Mouse (Mus musculus) liver, postnatal 0 days (tissue): ENCODE data around the gene Rai1. TPM values are rescaled to one million over a fixed set of nuclear protein-coding genes. Genes with fewer than 3 reads are reported as not detected.
A peak's percentile ranks its signal among the peaks of the same experiment; 100 is the strongest.

Experiments used
- ATAC-seq: fragments of 200-750 bp; cut with Nextera tagmentation; 2 replicates; pipeline ENCODE4 v1.8.0; 2017; ENCODE audit warnings: mild to moderate bottlenecking, moderate library complexity
- DNase-seq: peaks from one replicate; pipeline ENCODE4 v3.0.0-alpha.2; 2016
- H3K27ac ChIP-seq: fragments of 300-500 bp; sonication (generic); 2 replicates; pipeline ENCODE4 v1.5.1; 2014; ENCODE audit warnings: antibody characterized with exemption, moderate library complexity, mild to moderate bottlenecking, low read depth
- H3K27me3 ChIP-seq: fragments of 300-500 bp; sonication (generic); 2 replicates; pipeline ENCODE4 v1.6.1; 2014; ENCODE audit warnings: low read length, control low read depth, mixed read lengths; ENCODE audit not compliant: insufficient read depth
- H3K36me3 ChIP-seq: fragments of 300-500 bp; sonication (generic); replicated peaks from 2 replicates; pipeline ENCODE4 v1.6.1; 2014; ENCODE audit warnings: mild to moderate bottlenecking, control low read depth, low read length, moderate library complexity, mixed read lengths; ENCODE audit not compliant: insufficient read depth
- H3K4me1 ChIP-seq: fragments of 300-500 bp; sonication (generic); 2 replicates; pipeline ENCODE4 v1.6.1; 2014; ENCODE audit warnings: antibody characterized with exemption, mild to moderate bottlenecking, control low read depth; ENCODE audit not compliant: insufficient read depth
- H3K4me2 ChIP-seq: fragments of 300-500 bp; sonication (generic); 2 replicates; pipeline ENCODE4 v1.6.1; 2014; ENCODE audit warnings: low read depth, mild to moderate bottlenecking, low read length, moderate library complexity, mixed read lengths
- H3K4me3 ChIP-seq: fragments of 300-500 bp; sonication (generic); 2 replicates; pipeline ENCODE4 v1.5.1; 2014; ENCODE audit warnings: low read depth, low read length
- H3K9ac ChIP-seq: fragments of 300-500 bp; sonication (generic); replicated peaks from 2 replicates; pipeline ENCODE4 v1.6.1; 2014; ENCODE audit warnings: mild to moderate bottlenecking, moderate library complexity
- H3K9me3 ChIP-seq: fragments of 300-500 bp; sonication (generic); 2 replicates; pipeline ENCODE4 v1.6.1; 2016; ENCODE audit warnings: mild to moderate bottlenecking, control low read depth, low read length, mixed read lengths
- CTCF ChIP-seq: sonication (generic); IDR thresholded peaks from 2 replicates; pipeline ENCODE4 v1.5.1; 2016; ENCODE audit warnings: antibody characterized with exemption, low read depth
- EP300 ChIP-seq: IDR thresholded peaks from 2 replicates; pipeline ENCODE4 v1.6.1; 2016; ENCODE audit warnings: antibody characterized with exemption, low read depth, mild to moderate bottlenecking
- WGBS: fragments of 180-500 bp; shearing (Covaris S2); extraction: QIAGEN DNeasy Blood & Tissue Kit; methylation state at CpG from one replicate; pipeline ENCODE4 v1.1.7; 2014; ENCODE audit not compliant: insufficient replicate concordance; 5-methylcytosine and 5-hydroxymethylcytosine counted together
- polyA plus RNA-seq: library from polyadenylated mRNA; unstranded; fragments of >200 nt; fragmentation: Nextera tagmentation; extraction: Ambion mirVana; gene quantifications from 2 replicates; pipeline ENCODE4 v1.2.1, GENCODE M21; 2015

Gene Rai1
- polyA plus RNA-seq, 1 experiment from 2014 or later: 4.4 TPM

- H3K9me3 ChIP-seq: no peaks in the 10 kb centered on the region
- no peak overlapping the region for H3K27ac ChIP-seq
- WGBS: 47% methylated on average over 1 of the region's 1 CpGs
- H3K4me1 ChIP-seq: peaks cover 6% of the 10 kb centered on the region; the same call in 1 of the 2 replicates
- H3K36me3 ChIP-seq: no peaks in the 10 kb centered on the region
- DNase-seq (no peak), ATAC-seq (no peak)
- H3K4me3 ChIP-seq: no peak overlapping the region
- no peak overlapping the region for H3K9ac ChIP-seq
- H3K27me3 ChIP-seq: no peaks in the 10 kb centered on the region
- TF ChIP-seq CTCF (no peak), EP300 (no peak)
- H3K4me2 ChIP-seq: no peak overlapping the region
Measured at GRCm38 (mm10) chr11:60065267-60065666, 39.5 kb upstream of the Rai1 start.

GRCm38 (mm10) chr11:60067646-60068045 lies 37.2 kb upstream of the Rai1 start:
- no peak overlapping the region for H3K9ac ChIP-seq
- no peaks in the 10 kb centered on the region for H3K36me3 ChIP-seq
- TF ChIP-seq EP300 (no peak), CTCF (no peak)
- no peaks in the 10 kb centered on the region for H3K9me3 ChIP-seq
- ATAC-seq (no peak), DNase-seq (no peak)
- peaks cover 10% of the 10 kb centered on the region for H3K4me1 ChIP-seq
- no peak overlapping the region for H3K27ac ChIP-seq
- H3K4me3 ChIP-seq: no peak overlapping the region
- H3K27me3 ChIP-seq: no peaks in the 10 kb centered on the region
- 68% methylated on average over 4 of the region's 4 CpGs for whole genome bisulfite sequencing
- H3K4me2 ChIP-seq: no peak overlapping the region

DNA sequence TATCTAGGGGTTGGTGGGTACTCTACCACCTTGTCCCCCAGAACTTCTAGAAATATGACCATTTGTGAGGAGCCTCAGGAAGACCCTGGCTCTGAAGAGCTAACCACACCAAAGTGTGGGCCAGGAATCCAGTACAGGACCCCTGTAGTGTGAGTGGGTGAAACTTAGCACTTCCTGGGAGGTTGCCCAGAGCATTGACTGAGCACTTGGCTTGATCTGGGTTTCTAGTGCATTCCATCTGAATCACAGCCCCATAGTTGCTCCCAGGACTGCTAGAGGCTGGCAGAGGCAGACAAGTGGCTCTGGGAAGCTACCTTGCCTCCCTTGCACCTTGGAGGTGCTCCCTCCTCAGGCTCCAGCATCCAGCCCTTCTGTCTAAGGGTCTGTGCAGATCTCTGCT lies 36.2 kb upstream of the Rai1 start:
- no peaks in the 10 kb centered on the region for H3K27me3 ChIP-seq
- TF ChIP-seq CTCF: no peak
- TF ChIP-seq EP300: no peak
- no peaks in the 10 kb centered on the region for H3K9me3 ChIP-seq
- peaks cover 10% of the 10 kb centered on the region for H3K4me1 ChIP-seq
- H3K4me2 ChIP-seq: no peak overlapping the region
- H3K27ac ChIP-seq: no peak overlapping the region
- DNase-seq (no peak), ATAC-seq (no peak)
- no peak overlapping the region for H3K4me3 ChIP-seq
- no peaks in the 10 kb centered on the region for H3K36me3 ChIP-seq
- no peak overlapping the region for H3K9ac ChIP-seq

DNA sequence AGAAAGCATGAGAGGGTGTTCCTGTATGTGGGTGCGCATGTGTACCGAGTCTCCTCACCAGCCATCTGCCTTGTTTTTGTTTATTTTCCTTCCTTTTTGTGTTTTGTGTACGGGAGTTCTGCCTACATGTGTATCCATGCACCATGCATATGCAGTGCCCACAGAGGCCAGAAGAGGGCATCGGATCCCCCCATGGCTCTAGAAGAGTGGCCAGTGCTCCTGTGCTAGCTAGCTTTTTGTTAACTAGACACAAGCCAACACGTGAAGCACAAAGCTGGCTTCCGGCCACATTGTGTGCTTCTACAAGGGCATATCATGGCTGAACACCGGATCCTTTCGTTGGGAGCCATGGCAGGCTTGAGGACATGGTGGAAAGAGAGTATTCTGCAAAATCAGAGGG lies 34.2 kb upstream of the Rai1 start:
- Histone ChIP-seq H3K9ac (no peak overlapping the region), H3K9me3 (no peaks in the 10 kb centered on the region), H3K36me3 (no peaks in the 10 kb centered on the region), H3K27me3 (no peaks in the 10 kb centered on the region), H3K4me1 (peaks cover 7% of the 10 kb centered on the region), H3K4me3 (no peak overlapping the region), H3K27ac (no peak overlapping the region), H3K4me2 (no peak overlapping the region)
- 0 out of 2 replicates have a peak, but pooled peaks have one; percentile 31 for ATAC-seq
- DNase-seq: peak; percentile 71
- no peak for TF ChIP-seq EP300
- peak; percentile 76 for TF ChIP-seq CTCF
- WGBS: 30% methylated on average over 8 of the region's 8 CpGs

GRCm38 (mm10) chr11:60071221-60071620 lies 33.6 kb upstream of the Rai1 start:
- DNase-seq (no peak), ATAC-seq (no peak)
- no peak for TF ChIP-seq EP300
- no peak for TF ChIP-seq CTCF
- Histone ChIP-seq H3K9ac (no peak overlapping the region), H3K4me3 (no peak overlapping the region), H3K27ac (no peak overlapping the region), H3K4me2 (no peak overlapping the region), H3K36me3 (no peaks in the 10 kb centered on the region), H3K27me3 (no peaks in the 10 kb centered on the region), H3K4me1 (peaks cover 7% of the 10 kb centered on the region), H3K9me3 (no peaks in the 10 kb centered on the region)
- whole genome bisulfite sequencing: 72% methylated on average over 6 of the region's 6 CpGs

- Histone ChIP-seq H3K4me3 (no peak overlapping the region), H3K9ac (no peak overlapping the region), H3K27me3 (no peaks in the 10 kb centered on the region), H3K9me3 (no peaks in the 10 kb centered on the region), H3K4me1 (peaks cover 7% of the 10 kb centered on the region), H3K36me3 (no peaks in the 10 kb centered on the region), H3K4me2 (no peak overlapping the region), H3K27ac (no peak overlapping the region)
- no peak for ATAC-seq
- TF ChIP-seq CTCF (no peak), EP300 (no peak)
- no peak for DNase-seq
Measured at GRCm38 (mm10) chr11:60073121-60073520, 31.7 kb upstream of the Rai1 start.

DNA sequence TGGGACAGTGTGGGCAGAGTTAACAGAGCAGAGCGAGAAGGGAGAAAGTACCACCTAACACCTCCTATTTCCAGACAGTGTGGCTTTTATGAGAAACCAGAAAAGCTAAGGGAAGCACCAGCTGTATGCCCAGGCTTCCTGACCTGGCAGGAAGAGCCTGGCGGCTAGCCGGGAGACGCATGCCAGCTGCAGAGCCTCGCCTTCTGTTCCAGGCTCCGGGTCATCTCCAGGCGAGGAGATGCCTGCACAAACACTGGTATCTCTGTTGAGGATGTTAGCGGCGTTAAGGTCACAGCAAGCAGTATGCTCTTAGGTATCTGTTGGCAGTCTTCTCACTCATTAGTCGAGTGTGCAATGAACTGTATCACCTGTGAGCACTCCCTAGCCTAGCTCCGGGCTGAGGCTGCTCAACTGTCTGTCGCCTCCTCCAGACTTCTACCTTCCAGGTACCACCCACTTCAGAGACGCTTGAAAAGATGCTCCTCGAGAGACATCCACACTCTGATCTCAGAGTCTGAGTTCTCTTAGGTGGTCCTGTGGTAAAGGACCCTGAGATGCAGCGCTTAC lies 30.8 kb upstream of the Rai1 start:
- Histone ChIP-seq H3K4me1 (peaks cover 7% of the 10 kb centered on the region), H3K4me2 (no peak overlapping the region), H3K27me3 (no peaks in the 10 kb centered on the region), H3K27ac (no peak overlapping the region), H3K4me3 (no peak overlapping the region), H3K36me3 (no peaks in the 10 kb centered on the region), H3K9ac (no peak overlapping the region), H3K9me3 (no peaks in the 10 kb centered on the region)
- DNase-seq (no peak), ATAC-seq (no peak)
- WGBS: 71% methylated on average over 15 of the region's 15 CpGs
- TF ChIP-seq EP300 (no peak), CTCF (no peak)
